Mouse (Mus musculus) frontal cortex, postnatal 36 days (tissue): ENCODE results near the gene Il11ra1.
"Not testable (repeated sequence)": the region's sequence is repeated elsewhere in the genome, so short reads cannot be mapped to it uniquely, and the experiment has no call there.

Experiments
- DNase-seq, 2 experiments: peaks; one replicate each; pipeline ENCODE4 v3.0.0; 2022; ENCODE audit warnings: low spot score in 2 of 2

The Il11ra1 gene

GRCm38 (mm10) chr4:41755338-41756305 is 55.8 kb downstream of the Il11ra1 start, which contains the start of gene Sigmar1:
Gene Sigmar1 (minus strand): TSS chr4:41756157.
- DNase-seq = peak; percentile 83 to 85

GRCm38 (mm10) chr4:41756440-41756839 is 56.7 kb downstream of the Il11ra1 start:
- DNase-seq = no peak

GRCm38 (mm10) chr4:41757321-41757720 is 57.5 kb downstream of the Il11ra1 start:
- no peak for DNase-seq

GRCm38 (mm10) chr4:41758021-41758420 is 58.2 kb downstream of the Il11ra1 start:
- DNase-seq = no peak

GRCm38 (mm10) chr4:41758701-41759100 is 58.9 kb downstream of the Il11ra1 start:
- DNase-seq = no peak

GRCm38 (mm10) chr4:41759206-41759605 is 59.4 kb downstream of the Il11ra1 start:
- DNase-seq = no peak

GRCm38 (mm10) chr4:41759656-41760287 is 60.0 kb downstream of the Il11ra1 start:
- DNase-seq = no peak

- DNase-seq = peak in 1 of 2 experiments; percentile 70
Observed at GRCm38 (mm10) chr4:41760288-41760721, 60.5 kb downstream of the Il11ra1 start.

GRCm38 (mm10) chr4:41760911-41761310 is 61.1 kb downstream of the Il11ra1 start:
- no peak for DNase-seq

GRCm38 (mm10) chr4:41761680-41762079 is 61.9 kb downstream of the Il11ra1 start:
- no peak for DNase-seq

- DNase-seq = no peak
Observed at GRCm38 (mm10) chr4:41762099-41762687, 62.4 kb downstream of the Il11ra1 start.

GRCm38 (mm10) chr4:41762688-41763114 is 62.9 kb downstream of the Il11ra1 start:
- DNase-seq = peak in 1 of 2 experiments; percentile 60

GRCm38 (mm10) chr4:41763176-41763575 is 63.4 kb downstream of the Il11ra1 start:
- not testable (repeated sequence) for DNase-seq

- not testable (repeated sequence) for DNase-seq
Observed at GRCm38 (mm10) chr4:41767301-41767700, 67.5 kb downstream of the Il11ra1 start.

GRCm38 (mm10) chr4:41772946-41773345 is 73.2 kb downstream of the Il11ra1 start:
- not testable (repeated sequence) for DNase-seq

GRCm38 (mm10) chr4:41773502-41773901 is 73.7 kb downstream of the Il11ra1 start:
- not testable (repeated sequence) for DNase-seq

- peak in 1 of 2 experiments; percentile 84 for DNase-seq
Observed at GRCm38 (mm10) chr4:41774002-41774401, 74.2 kb downstream of the Il11ra1 start, which contains the start of gene Ccl27a. Gene Ccl27a (minus strand): TSS chr4:41774247.

GRCm38 (mm10) chr4:41774506-41774905 is 74.7 kb downstream of the Il11ra1 start:
- not testable (repeated sequence) for DNase-seq

GRCm38 (mm10) chr4:41775840-41776239 is 76.1 kb downstream of the Il11ra1 start:
- DNase-seq = not testable (repeated sequence)

- DNase-seq = not testable (repeated sequence)
Observed at GRCm38 (mm10) chr4:41781271-41781670, 81.5 kb downstream of the Il11ra1 start.

GRCm38 (mm10) chr4:41781748-41782485 is 82.1 kb downstream of the Il11ra1 start:
- DNase-seq = peak; percentile 31 to 69
